Mouse (Mus musculus) olfactory bulb, adult 2 months (tissue): ENCODE measurements around the gene Scn11a. TPM values are rescaled to one million over a fixed set of nuclear protein-coding genes. Genes with fewer than 3 reads are reported as not detected.

Experiments
- H3K27ac ChIP-seq: fragments of 200-500 bp; 2 replicates; pipeline ENCODE4 v1.5.1; 2012; ENCODE audit warnings: low read depth, low read length; ENCODE audit not compliant: insufficient read depth
- H3K4me1 ChIP-seq: fragments of 200-500 bp; 2 replicates; pipeline ENCODE4 v1.6.1; 2012; ENCODE audit warnings: low read length; ENCODE audit not compliant: control insufficient read depth, insufficient read depth
- H3K4me3 ChIP-seq: fragments of 200-500 bp; 2 replicates; pipeline ENCODE4 v1.5.1; 2012; ENCODE audit warnings: mild to moderate bottlenecking, low read depth, low read length, moderate library complexity; ENCODE audit not compliant: insufficient read depth
- CTCF ChIP-seq: fragments of 200-500 bp; IDR thresholded peaks from 2 replicates; pipeline ENCODE4 v1.5.1; 2012; ENCODE audit warnings: low read depth, mild to moderate bottlenecking, low read length, moderate library complexity; ENCODE audit not compliant: insufficient read depth
- POLR2A ChIP-seq: fragments of 200-500 bp; IDR thresholded peaks from 2 replicates; pipeline ENCODE4 v1.6.1; 2012; ENCODE audit warnings: mild to moderate bottlenecking, low read depth, low read length, moderate library complexity; ENCODE audit not compliant: insufficient read depth
- WGBS: fragments of 180-500 bp; shearing (Covaris S2); methylation state at CpG from one replicate; pipeline ENCODE4 v1.1.7; 2018; 5-methylcytosine and 5-hydroxymethylcytosine counted together
- polyA plus RNA-seq: library from polyadenylated mRNA; stranded (reverse); fragments of >200 nt; gene quantifications from 2 replicates; pipeline ENCODE4 v1.2.4, GENCODE M21; 2012; ENCODE audit warnings: low replicate concordance; ENCODE audit not compliant: missing spikeins, insufficient read depth, insufficient read length

Scn11a gene
- polyA plus RNA-seq, 1 experiment = not detected

- no peak overlapping the region for H3K27ac ChIP-seq
- peaks cover 11% of the 10 kb centered on the region for H3K4me1 ChIP-seq
- WGBS = 30% methylated on average over 4 of the region's 4 CpGs
- TF ChIP-seq CTCF (no peak), POLR2A (no peak)
- H3K4me3 ChIP-seq = no peak overlapping the region
These were observed 17.4 kb upstream of the Scn11a start for GRCm38 (mm10) chr9:119842541-119843169.

GRCm38 (mm10) chr9:119842091-119842490 lies 16.8 kb upstream of the Scn11a start:
- no peak overlapping the region for H3K4me3 ChIP-seq
- no peak overlapping the region for H3K27ac ChIP-seq
- peaks cover 9% of the 10 kb centered on the region for H3K4me1 ChIP-seq
- TF ChIP-seq CTCF = no peak
- TF ChIP-seq POLR2A = no peak
- WGBS = 38% methylated on average over 6 of the region's 6 CpGs

- H3K27ac ChIP-seq = no peak overlapping the region
- 74% methylated on average over 6 of the region's 6 CpGs for WGBS
- TF ChIP-seq POLR2A (no peak), CTCF (no peak)
- no peak overlapping the region for H3K4me3 ChIP-seq
- 0 out of 2 replicates have a peak, but pooled peaks cover 3% of the 10 kb centered on the region for H3K4me1 ChIP-seq
These were observed 15.9 kb upstream of the Scn11a start for GRCm38 (mm10) chr9:119841159-119841558.

GRCm38 (mm10) chr9:119835581-119836125 lies 10.4 kb upstream of the Scn11a start:
- Histone ChIP-seq H3K4me1 (peaks cover 3% of the 10 kb centered on the region), H3K4me3 (no peak overlapping the region), H3K27ac (no peak overlapping the region)
- 46% methylated on average over 9 of the region's 9 CpGs for WGBS
- TF ChIP-seq POLR2A = no peak
- TF ChIP-seq CTCF = no peak

- H3K4me3 ChIP-seq = no peak overlapping the region
- no peak for TF ChIP-seq CTCF
These were observed 5.7 kb upstream of the Scn11a start for GRCm38 (mm10) chr9:119831001-119831400.

GRCm38 (mm10) chr9:119823722-119824121 lies 1.5 kb downstream of the Scn11a start:
- 83% methylated on average over 9 of the region's 9 CpGs for WGBS
- no peaks in the 10 kb centered on the region for H3K4me1 ChIP-seq
- H3K27ac ChIP-seq = no peak overlapping the region
- TF ChIP-seq CTCF (no peak), POLR2A (no peak)
- H3K4me3 ChIP-seq = no peak overlapping the region

More at GRCm38 (mm10) chr9:119831001-119831400, 5.7 kb upstream of the Scn11a start:
- H3K4me1 ChIP-seq = peaks cover 3% of the 10 kb centered on the region
- 70% methylated on average over 2 of the region's 2 CpGs for WGBS
- no peak overlapping the region for H3K27ac ChIP-seq

- no peak for TF ChIP-seq CTCF
- no peak for TF ChIP-seq POLR2A
- 95% methylated on average over 5 of the region's 5 CpGs for WGBS
- Histone ChIP-seq H3K4me3 (no peak overlapping the region), H3K27ac (no peak overlapping the region), H3K4me1 (no peaks in the 10 kb centered on the region)
These were observed 11.6 kb downstream of the Scn11a start for GRCm38 (mm10) chr9:119813631-119814030.

GRCm38 (mm10) chr9:119806491-119806890 lies 18.8 kb downstream of the Scn11a start:
- Histone ChIP-seq H3K27ac (no peak overlapping the region), H3K4me1 (peaks cover 15% of the 10 kb centered on the region), H3K4me3 (no peak overlapping the region)
- WGBS = 86% methylated on average over 2 of the region's 2 CpGs
- TF ChIP-seq CTCF = no peak
- TF ChIP-seq POLR2A = no peak

GRCm38 (mm10) chr9:119804501-119804847 lies 20.8 kb downstream of the Scn11a start:
- Histone ChIP-seq H3K4me3 (no peak overlapping the region), H3K4me1 (peaks cover 19% of the 10 kb centered on the region), H3K27ac (no peak overlapping the region)
- 88% methylated on average over 11 of the region's 11 CpGs for WGBS
- TF ChIP-seq POLR2A (no peak), CTCF (no peak)

GRCm38 (mm10) chr9:119803845-119804500 lies 21.3 kb downstream of the Scn11a start:
- TF ChIP-seq POLR2A (no peak), CTCF (no peak)
- H3K27ac ChIP-seq = no peak overlapping the region
- no peak overlapping the region for H3K4me3 ChIP-seq
- H3K4me1 ChIP-seq = peaks cover 19% of the 10 kb centered on the region
- WGBS = 55% methylated on average over 15 of the region's 15 CpGs
